Mouse (Mus musculus): Measurements from ENCODE around the gene Slc22a5.

Gene Slc22a5

DNA sequence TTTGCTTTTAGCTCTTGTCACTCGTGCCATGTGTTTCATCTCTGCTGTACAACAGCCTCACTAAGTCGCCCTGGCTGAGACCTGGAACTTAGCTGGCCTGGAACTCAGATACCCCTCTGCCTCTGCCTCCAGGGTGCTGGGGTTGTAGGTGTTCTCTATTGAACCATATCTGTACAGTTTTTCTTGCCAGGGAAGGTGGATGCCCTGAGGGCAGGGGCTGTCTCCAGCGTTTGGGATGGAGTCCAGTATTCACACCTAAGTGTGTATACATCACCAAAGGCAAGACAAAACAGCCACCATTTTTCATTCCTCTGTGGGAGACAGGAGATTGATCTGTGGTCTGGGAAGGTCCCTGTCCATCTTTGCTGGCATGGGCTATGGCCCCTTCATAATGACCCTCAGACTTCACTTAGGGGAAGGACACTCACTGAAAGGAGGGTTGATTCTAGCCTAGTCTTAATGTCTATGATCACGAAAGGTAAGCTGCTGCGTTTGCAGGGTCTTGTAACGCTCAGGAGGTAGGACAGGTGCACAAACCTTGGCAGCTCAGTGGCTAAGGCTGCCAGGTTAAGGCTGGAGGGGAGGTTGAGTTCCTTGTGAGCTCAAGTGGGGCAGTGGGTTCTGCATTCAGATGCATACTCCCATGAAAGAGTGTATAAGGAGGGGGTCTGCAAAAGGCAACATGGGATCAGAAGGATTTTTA lies 33.3 kb downstream of the Slc22a5 start:
- Histone ChIP-seq H3K9me3 (ENCODE audit: low read length) (no peaks in the 10 kb centered on the region), H3K4me3 (replicated peaks; ENCODE audit: low read length) (0 out of 2 replicates have a peak overlapping the region, but pooled peaks have one; percentile 76), H3K36me3 (ENCODE audit: insufficient read depth, low read length) (no peaks in the 10 kb centered on the region), H3K27me3 (ENCODE audit: insufficient read depth, low read length) (peaks cover 24% of the 10 kb centered on the region), H3K4me1 (replicated peaks; ENCODE audit: low read depth, low read length) (peaks cover 7% of the 10 kb centered on the region)
- no peak for TF ChIP-seq POU5F1 (IDR thresholded peaks at IDR 0.05; ENCODE audit: borderline replicate concordance, low read length)
- TF ChIP-seq CTCF (conservative IDR thresholded peaks at IDR 0.05; ENCODE audit: low read length) = no peak
- no peak for TF ChIP-seq NANOG (IDR thresholded peaks at IDR 0.05; ENCODE audit: borderline replicate concordance, low read length)

DNA sequence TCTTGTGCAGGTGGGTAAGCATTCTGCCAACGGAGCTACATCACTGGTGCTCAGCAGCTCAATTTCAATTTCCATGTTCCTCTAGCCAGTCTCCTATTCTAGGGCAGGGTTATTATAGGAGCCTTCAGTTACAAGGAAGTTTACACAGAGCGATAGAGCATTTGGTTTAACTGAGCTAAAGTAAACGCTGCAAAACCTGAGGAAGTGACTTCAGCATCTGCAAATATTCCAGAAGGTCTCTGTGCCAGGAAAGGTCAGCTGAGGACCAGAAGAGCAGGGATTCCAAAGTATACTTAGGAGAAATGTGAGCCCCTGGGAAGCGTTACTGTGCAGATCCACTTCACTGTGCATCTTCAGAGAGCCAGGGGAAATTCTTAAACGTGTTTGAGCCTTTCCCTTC lies 37.8 kb downstream of the Slc22a5 start:
- TF ChIP-seq NANOG (IDR thresholded peaks at IDR 0.05; ENCODE audit: borderline replicate concordance, low read length) (no peak), POU5F1 (IDR thresholded peaks at IDR 0.05; ENCODE audit: borderline replicate concordance, low read length) (no peak), CTCF (conservative IDR thresholded peaks at IDR 0.05; ENCODE audit: low read length) (no peak)

DNA sequence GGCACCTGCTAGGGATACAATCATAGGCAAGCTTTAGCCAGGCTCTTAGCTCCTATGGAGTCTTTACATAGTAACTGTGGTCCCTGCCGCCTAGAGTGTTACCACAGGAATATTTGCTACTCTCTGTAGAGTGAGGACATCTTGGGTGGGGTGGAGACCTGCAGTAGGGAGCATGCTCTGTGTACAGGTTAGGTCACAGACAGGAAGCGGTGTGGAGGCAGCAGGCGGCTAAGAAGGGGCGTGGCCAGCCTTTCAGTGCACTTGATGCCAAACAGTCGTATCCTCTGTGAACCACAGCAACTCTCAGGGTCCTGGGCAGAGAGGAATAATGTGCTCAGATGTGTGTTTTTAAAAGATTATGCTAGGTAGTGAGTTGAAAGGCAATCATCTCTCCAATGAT lies 39.7 kb downstream of the Slc22a5 start:
- Histone ChIP-seq H3K4me3 (replicated peaks; ENCODE audit: low read length) (no peak overlapping the region), H3K27me3 (ENCODE audit: insufficient read depth, low read length) (0 out of 2 replicates have a peak, but pooled peaks cover 5% of the 10 kb centered on the region), H3K4me1 (replicated peaks; ENCODE audit: low read depth, low read length) (peaks cover 25% of the 10 kb centered on the region), H3K9me3 (ENCODE audit: low read length) (no peaks in the 10 kb centered on the region), H3K36me3 (ENCODE audit: insufficient read depth, low read length) (no peaks in the 10 kb centered on the region)
- TF ChIP-seq POU5F1 (IDR thresholded peaks at IDR 0.05; ENCODE audit: borderline replicate concordance, low read length) = no peak
- TF ChIP-seq NANOG (IDR thresholded peaks at IDR 0.05; ENCODE audit: borderline replicate concordance, low read length) = no peak
- no peak for TF ChIP-seq CTCF (conservative IDR thresholded peaks at IDR 0.05; ENCODE audit: low read length)

More for the DNA sequence above, 37.8 kb downstream of the Slc22a5 start:
- Histone ChIP-seq H3K4me1 (replicated peaks; ENCODE audit: low read depth, low read length) (peaks cover 30% of the 10 kb centered on the region), H3K9me3 (ENCODE audit: low read length) (no peaks in the 10 kb centered on the region), H3K4me3 (replicated peaks; ENCODE audit: low read length) (no peak overlapping the region), H3K36me3 (ENCODE audit: insufficient read depth, low read length) (no peaks in the 10 kb centered on the region), H3K27me3 (ENCODE audit: insufficient read depth, low read length) (peaks cover 18% of the 10 kb centered on the region)

DNA sequence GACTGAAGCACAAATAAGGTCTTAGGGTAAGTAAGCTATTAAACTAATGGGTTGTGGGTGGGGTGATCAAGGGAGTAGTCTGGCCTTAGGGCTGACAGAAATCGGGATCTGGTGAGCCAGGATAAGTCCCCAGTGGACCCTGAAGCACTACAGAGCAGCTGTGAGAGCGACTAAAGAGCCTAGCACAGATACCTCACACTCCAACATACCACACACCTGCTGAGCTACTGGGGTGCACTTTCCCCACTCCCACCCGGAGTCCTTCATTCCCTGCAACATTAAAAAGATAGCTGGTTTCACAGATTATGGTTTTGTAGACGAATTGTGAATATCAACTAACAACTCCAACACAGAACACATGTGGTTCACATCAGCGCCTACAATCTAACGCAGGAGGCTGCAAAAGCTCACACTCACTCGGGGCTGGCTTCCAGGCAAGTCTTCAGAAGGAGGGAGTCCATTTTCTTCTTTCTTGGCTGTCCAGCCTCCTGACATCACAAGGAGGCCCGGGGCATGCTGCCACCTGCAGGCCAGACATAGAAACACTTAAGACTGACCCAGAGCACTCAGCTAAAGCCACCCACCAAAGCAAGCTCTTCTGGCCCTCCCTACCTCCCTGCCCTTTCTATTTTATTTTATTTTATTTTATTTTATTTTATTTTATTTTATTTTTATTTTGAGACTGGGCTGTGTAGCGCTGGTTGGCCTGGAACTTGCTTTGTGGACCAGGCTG lies 41.7 kb downstream of the Slc22a5 start:
- H3K9me3 ChIP-seq (ENCODE audit: low read length) = no peaks in the 10 kb centered on the region
- H3K27me3 ChIP-seq (ENCODE audit: insufficient read depth, low read length) = 0 out of 2 replicates have a peak, but pooled peaks cover 5% of the 10 kb centered on the region
- H3K4me1 ChIP-seq (replicated peaks; ENCODE audit: low read depth, low read length) = peaks cover 29% of the 10 kb centered on the region
- peak overlapping the region; percentile 29; the same call in 1 of the 2 replicates for H3K4me3 ChIP-seq (replicated peaks; ENCODE audit: low read length)
- TF ChIP-seq NANOG (IDR thresholded peaks at IDR 0.05; ENCODE audit: borderline replicate concordance, low read length) (no peak), POU5F1 (IDR thresholded peaks at IDR 0.05; ENCODE audit: borderline replicate concordance, low read length) (no peak), CTCF (conservative IDR thresholded peaks at IDR 0.05; ENCODE audit: low read length) (peak; percentile 55)
- H3K36me3 ChIP-seq (ENCODE audit: insufficient read depth, low read length) = no peaks in the 10 kb centered on the region

DNA sequence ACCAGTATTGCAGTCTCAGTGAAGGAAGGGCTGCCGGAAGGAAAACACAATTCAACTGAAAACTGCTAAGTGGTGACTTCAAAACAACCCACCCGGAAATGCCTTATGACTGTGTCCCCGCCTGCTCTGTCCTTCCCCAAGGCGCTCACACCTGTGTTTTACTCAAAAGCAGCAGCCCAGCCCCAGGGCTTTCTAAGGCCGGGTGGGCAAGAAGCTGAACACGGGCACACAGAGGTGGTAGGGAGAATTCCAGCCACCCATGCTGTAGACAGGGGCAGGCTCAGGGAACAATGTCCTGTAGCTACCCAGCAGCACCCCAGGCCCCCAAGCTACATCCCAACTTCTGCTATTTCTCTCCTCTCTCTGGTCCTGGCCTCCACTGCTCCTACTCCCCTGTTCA lies 45.8 kb downstream of the Slc22a5 start:
- Histone ChIP-seq H3K9me3 (ENCODE audit: low read length) (no peaks in the 10 kb centered on the region), H3K4me1 (replicated peaks; ENCODE audit: low read depth, low read length) (peaks cover 30% of the 10 kb centered on the region), H3K4me3 (replicated peaks; ENCODE audit: low read length) (no peak overlapping the region), H3K27me3 (ENCODE audit: insufficient read depth, low read length) (0 out of 2 replicates have a peak, but pooled peaks cover 10% of the 10 kb centered on the region), H3K36me3 (ENCODE audit: insufficient read depth, low read length) (no peaks in the 10 kb centered on the region)
- no peak for TF ChIP-seq NANOG (IDR thresholded peaks at IDR 0.05; ENCODE audit: borderline replicate concordance, low read length)
- no peak for TF ChIP-seq CTCF (conservative IDR thresholded peaks at IDR 0.05; ENCODE audit: low read length)
- TF ChIP-seq POU5F1 (IDR thresholded peaks at IDR 0.05; ENCODE audit: borderline replicate concordance, low read length) = no peak

DNA sequence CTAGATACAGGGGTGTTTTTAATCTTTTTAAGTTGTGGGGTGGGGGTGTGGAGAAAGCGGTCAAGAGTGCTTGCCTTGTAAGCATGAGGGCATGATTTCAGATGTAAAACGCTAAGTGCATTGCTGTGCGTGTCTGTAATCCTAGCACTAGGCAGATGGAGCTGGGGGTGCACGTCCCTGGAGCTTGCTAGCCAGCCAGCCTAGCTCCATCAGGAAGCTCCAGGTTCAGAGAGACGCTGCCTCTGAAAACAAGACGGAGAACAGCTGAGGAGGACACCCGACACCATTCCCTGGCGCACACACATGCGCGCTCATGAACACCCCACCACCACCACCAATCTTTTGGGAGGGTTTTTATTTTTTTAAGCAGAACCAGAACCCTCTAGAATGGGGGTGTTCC lies 48.4 kb downstream of the Slc22a5 start:
- no peak overlapping the region for H3K4me3 ChIP-seq (replicated peaks; ENCODE audit: low read length)
- no peaks in the 10 kb centered on the region for H3K36me3 ChIP-seq (ENCODE audit: insufficient read depth, low read length)
- TF ChIP-seq POU5F1 (IDR thresholded peaks at IDR 0.05; ENCODE audit: borderline replicate concordance, low read length) = no peak
- TF ChIP-seq CTCF (conservative IDR thresholded peaks at IDR 0.05; ENCODE audit: low read length) = no peak
- TF ChIP-seq NANOG (IDR thresholded peaks at IDR 0.05; ENCODE audit: borderline replicate concordance, low read length) = no peak
- peaks cover 34% of the 10 kb centered on the region for H3K4me1 ChIP-seq (replicated peaks; ENCODE audit: low read depth, low read length)
- H3K9me3 ChIP-seq (ENCODE audit: low read length) = no peaks in the 10 kb centered on the region
- H3K27me3 ChIP-seq (ENCODE audit: insufficient read depth, low read length) = 0 out of 2 replicates have a peak, but pooled peaks cover 12% of the 10 kb centered on the region

DNA sequence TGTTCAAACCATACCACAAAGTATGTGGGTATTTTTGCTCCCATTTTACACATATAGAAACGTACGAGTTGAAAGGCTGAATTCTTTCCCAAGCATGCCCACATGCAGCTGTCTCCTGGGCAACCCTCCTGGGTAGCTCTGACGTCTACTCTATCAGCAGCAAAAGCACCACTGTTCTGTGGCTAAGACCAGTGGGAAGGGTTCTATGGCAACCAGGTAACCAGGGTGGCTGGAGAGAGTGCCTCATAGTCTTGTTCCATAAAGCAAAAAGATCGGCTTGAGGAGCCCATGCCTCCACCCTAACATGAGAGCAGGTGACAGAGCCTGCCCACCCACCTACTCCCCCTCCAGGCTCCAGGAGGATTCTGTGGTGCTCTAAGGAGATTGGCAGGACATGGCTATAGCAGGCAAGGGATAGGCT lies 49.3 kb downstream of the Slc22a5 start:
- Histone ChIP-seq H3K36me3 (ENCODE audit: insufficient read depth, low read length) (no peaks in the 10 kb centered on the region), H3K4me3 (replicated peaks; ENCODE audit: low read length) (no peak overlapping the region), H3K4me1 (replicated peaks; ENCODE audit: low read depth, low read length) (peaks cover 34% of the 10 kb centered on the region), H3K27me3 (ENCODE audit: insufficient read depth, low read length) (0 out of 2 replicates have a peak, but pooled peaks cover 13% of the 10 kb centered on the region), H3K9me3 (ENCODE audit: low read length) (no peaks in the 10 kb centered on the region)
- TF ChIP-seq POU5F1 (IDR thresholded peaks at IDR 0.05; ENCODE audit: borderline replicate concordance, low read length) = no peak
- TF ChIP-seq CTCF (conservative IDR thresholded peaks at IDR 0.05; ENCODE audit: low read length) = no peak
- no peak for TF ChIP-seq NANOG (IDR thresholded peaks at IDR 0.05; ENCODE audit: borderline replicate concordance, low read length)

DNA sequence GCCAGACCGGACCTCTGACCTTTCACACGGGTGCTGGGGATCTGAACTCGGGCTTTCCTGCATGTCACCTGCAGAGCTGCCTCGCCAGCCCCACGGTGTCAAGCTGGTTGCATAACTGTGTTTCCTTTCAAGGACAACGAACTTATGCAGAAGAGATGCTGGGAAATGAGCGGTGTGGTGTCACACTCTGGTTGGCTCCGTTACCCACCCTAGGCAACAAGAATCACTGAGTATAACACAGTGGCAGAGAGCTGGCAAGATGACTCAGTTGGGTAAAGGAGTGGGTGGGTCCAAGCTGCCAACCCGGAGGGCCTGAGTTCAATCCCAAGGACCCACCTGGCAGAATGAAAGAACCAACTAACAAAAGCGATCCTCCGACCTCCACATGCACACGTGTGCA lies 49.9 kb downstream of the Slc22a5 start:
- Histone ChIP-seq H3K36me3 (ENCODE audit: insufficient read depth, low read length) (no peaks in the 10 kb centered on the region), H3K4me1 (replicated peaks; ENCODE audit: low read depth, low read length) (peaks cover 34% of the 10 kb centered on the region), H3K27me3 (ENCODE audit: insufficient read depth, low read length) (0 out of 2 replicates have a peak, but pooled peaks cover 13% of the 10 kb centered on the region), H3K4me3 (replicated peaks; ENCODE audit: low read length) (no peak overlapping the region), H3K9me3 (ENCODE audit: low read length) (no peaks in the 10 kb centered on the region)
- TF ChIP-seq POU5F1 (IDR thresholded peaks at IDR 0.05; ENCODE audit: borderline replicate concordance, low read length) = no peak
- TF ChIP-seq NANOG (IDR thresholded peaks at IDR 0.05; ENCODE audit: borderline replicate concordance, low read length) = no peak
- TF ChIP-seq CTCF (conservative IDR thresholded peaks at IDR 0.05; ENCODE audit: low read length) = no peak
